Mouse (Mus musculus) neutrophil, adult 5-6 weeks (primary cell): ENCODE measurements at regions not wholly inside any gene's neighbourhood (a gene's known extent, or its start where the extent isn't known, plus 50 kb on each side); places are given as distances from the start of the nearest gene placed in this dataset.
A peak's percentile ranks its signal among the peaks of the same experiment; 100 is the strongest.
"Not testable (repeated sequence)": the region's sequence is repeated elsewhere in the genome, so short reads cannot be mapped to it uniquely, and the experiment has no call there.

Experiments
- ATAC-seq: fragments of 151-379, 151-347 bp; 2 replicates; pipeline ENCODE4 v1.8.0; 2017; ENCODE audit warnings: mild to moderate bottlenecking, moderate TSS enrichment; ENCODE audit not compliant: insufficient number of reproducible peaks, poor library complexity, low FRiP score, severe bottlenecking; ENCODE audit errors: extremely low read depth

GRCm38 (mm10) chr10:118960076-118960475 lies 90.1 kb upstream of the Dyrk2 start:
- ATAC-seq: no peak

- no peak for ATAC-seq
Measured at GRCm38 (mm10) chr10:118959623-118960022, 89.6 kb upstream of the Dyrk2 start.

- no peak for ATAC-seq
Measured at GRCm38 (mm10) chr10:118956352-118956751, 86.3 kb upstream of the Dyrk2 start.

- ATAC-seq: no peak
Measured at GRCm38 (mm10) chr10:118953440-118953839, 83.4 kb upstream of the Dyrk2 start.

- peak; percentile 78 for ATAC-seq
Measured at GRCm38 (mm10) chr10:118952756-118953155, 82.7 kb upstream of the Dyrk2 start.

GRCm38 (mm10) chr10:118947724-118948123 lies 77.7 kb upstream of the Dyrk2 start:
- ATAC-seq: no peak

GRCm38 (mm10) chr10:118947016-118947674 lies 77.1 kb upstream of the Dyrk2 start:
- ATAC-seq: no peak

- ATAC-seq: no peak
Measured at GRCm38 (mm10) chr10:118927316-118927715, 57.3 kb upstream of the Dyrk2 start.

GRCm38 (mm10) chr10:118923473-118924185 lies 53.6 kb upstream of the Dyrk2 start:
- no peak for ATAC-seq

- ATAC-seq: not testable (repeated sequence)
Measured at GRCm38 (mm10) chr10:118922120-118922519, 52.1 kb upstream of the Dyrk2 start.
